Mouse (Mus musculus) c-Kit-positive CD71-negative TER-119-negative erythroid progenitor cells, embryonic 14.5 days (primary cell): ENCODE results near the gene Muc5b.
"Not testable (repeated sequence)": the region's sequence is repeated elsewhere in the genome, so short reads cannot be mapped to it uniquely, and the experiment has no call there.

Source experiments
- DNase-seq: peaks from one replicate; pipeline ENCODE4 v3.0.0-alpha.2; 2013; ENCODE audit warnings: low read depth

The Muc5b gene

DNA sequence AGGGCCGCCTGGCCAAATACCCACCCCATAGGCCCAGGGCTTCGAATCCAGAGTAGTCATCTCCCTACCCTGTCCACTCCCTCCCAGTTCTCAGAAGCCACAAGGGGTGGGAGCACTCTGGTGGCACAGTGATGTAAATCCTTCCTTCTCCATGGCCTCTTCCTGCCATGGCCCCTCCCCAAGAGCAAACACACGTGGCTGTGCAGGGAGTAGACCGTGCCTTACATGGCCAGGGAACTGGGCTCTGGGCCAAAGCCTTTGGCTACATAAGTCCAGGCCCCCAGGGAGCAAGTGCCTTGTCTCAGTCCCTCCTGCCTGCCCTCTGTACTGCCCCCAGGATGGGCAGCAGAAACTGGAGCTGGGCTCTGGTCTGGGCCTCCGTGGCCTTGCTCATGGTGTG, at the start of gene Muc5b:
TSS of gene Muc5b (plus strand) at position 292 of the 400 bp plus-strand sequence.
- DNase-seq = no peak

DNA sequence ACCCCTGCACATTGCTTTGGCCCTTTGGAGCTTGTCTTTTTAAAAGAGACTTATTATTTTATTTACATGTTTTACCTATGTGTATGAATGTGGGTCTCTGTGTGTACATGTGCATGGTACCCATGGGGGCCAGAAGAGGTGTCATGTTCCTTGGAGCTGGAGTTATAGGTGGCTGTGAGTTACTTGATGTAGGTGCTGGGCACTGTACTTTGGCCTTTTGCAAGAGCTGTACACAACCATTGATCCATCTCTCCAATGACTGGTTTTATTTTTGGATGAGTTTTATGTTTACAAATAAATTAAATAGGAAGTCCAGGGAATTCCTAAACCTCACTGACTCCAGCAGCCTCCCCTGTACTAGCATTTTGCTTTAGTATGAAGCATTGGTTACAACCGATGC, 44.6 kb upstream of the Muc5b start:
- DNase-seq = no peak

DNA sequence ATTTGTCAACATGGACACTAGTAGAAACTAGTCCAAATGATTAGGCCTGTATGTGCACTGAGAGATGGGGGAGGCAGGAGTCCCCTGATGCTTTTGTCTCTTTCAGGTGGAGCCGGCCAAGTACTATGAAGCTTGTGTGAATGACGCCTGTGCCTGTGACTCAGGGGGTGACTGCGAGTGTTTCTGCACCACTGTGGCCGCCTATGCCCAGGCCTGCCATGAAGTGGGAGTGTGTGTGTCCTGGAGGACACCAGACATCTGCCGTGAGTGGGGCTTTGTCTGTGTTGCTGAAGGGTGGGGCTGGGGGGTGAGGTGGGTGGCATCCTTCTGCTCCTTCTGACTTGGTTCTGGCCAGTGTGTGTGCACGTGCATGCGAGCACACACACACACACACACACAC, 35.7 kb upstream of the Muc5b start:
- no peak for DNase-seq

DNA sequence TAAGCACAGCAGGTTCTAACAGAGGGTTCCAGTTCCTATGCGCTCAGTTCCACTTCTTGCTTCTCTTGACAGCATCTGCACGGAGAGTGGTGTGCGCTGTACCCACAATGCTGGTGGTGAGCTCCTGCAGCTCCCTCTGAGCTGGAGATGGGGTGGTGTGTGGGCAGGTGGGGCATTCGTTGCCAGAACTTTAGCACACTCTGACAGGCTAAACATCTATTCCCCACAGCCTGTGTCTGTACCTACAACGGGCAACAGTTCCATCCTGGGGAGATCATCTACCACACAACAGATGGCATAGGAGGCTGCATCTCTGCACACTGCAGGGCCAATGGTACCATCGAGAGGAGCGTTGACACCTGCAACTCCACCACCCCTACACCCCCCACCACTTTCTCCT, 33.5 kb upstream of the Muc5b start:
- DNase-seq = no peak

DNA sequence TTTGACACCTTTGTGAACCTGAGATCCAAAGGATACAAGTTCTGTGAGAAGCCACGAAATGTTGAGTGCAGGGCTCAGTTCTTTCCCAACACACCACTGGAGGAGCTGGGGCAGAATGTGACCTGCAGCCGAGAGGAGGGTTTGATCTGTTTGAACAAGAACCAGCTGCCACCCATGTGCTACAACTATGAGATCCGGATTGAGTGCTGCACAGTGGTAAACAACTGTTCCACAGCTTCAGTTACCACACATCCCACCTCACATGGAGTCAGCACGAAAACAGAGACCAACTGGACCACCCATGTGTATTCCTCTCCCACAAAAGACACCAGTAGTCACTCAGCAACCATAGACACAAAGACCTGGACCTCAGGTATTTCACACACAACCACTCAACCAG, 31.0 kb upstream of the Muc5b start:
- not testable (repeated sequence) for DNase-seq

DNA sequence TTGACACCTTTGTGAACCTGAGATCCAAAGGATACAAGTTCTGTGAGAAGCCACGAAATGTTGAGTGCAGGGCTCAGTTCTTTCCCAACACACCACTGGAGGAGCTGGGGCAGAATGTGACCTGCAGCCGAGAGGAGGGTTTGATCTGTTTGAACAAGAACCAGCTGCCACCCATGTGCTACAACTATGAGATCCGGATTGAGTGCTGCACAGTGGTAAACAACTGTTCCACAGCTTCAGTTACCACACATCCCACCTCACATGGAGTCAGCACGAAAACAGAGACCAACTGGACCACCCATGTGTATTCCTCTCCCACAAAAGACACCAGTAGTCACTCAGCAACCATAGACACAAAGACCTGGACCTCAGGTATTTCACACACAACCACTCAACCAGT, 28.9 kb upstream of the Muc5b start:
- not testable (repeated sequence) for DNase-seq

DNA sequence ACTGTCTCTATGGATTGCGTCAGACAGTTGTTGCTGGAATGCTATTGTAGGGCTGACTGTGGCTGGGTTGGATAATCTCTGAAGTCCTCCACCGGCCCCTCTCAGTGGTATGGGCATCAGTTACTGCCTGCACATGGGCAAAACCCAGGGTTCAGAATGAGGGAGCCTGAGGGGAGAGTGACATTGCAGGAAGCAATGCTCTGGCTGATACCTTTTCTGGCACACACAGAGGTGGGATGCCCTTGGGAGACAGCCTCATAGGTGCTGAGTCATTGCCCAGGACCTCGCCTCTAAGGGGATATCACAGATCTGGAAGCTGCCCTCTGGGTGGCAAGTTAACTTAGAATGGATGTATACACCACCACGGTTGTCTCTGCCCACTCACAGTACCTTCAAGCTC, 25.5 kb upstream of the Muc5b start:
- DNase-seq = no peak

DNA sequence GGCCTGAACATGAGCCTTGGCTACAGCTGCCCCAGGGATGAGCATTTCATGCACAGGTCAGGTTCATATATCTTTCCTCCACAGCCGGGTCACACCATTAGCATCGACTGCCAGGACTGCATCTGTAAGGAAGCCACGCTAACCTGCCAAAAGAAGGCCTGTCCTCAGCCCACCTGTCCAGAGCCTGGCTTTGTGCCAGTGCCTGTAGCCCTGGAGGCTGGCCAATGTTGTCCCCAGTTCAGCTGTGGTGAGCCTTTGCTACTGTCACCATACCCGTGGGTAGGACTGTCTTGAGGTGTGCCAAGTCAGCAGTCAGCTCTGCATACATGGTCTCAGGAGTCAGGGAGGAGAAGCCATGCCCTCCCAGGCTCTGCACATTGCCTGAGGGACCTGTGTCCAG, 23.5 kb upstream of the Muc5b start:
- no peak for DNase-seq

DNA sequence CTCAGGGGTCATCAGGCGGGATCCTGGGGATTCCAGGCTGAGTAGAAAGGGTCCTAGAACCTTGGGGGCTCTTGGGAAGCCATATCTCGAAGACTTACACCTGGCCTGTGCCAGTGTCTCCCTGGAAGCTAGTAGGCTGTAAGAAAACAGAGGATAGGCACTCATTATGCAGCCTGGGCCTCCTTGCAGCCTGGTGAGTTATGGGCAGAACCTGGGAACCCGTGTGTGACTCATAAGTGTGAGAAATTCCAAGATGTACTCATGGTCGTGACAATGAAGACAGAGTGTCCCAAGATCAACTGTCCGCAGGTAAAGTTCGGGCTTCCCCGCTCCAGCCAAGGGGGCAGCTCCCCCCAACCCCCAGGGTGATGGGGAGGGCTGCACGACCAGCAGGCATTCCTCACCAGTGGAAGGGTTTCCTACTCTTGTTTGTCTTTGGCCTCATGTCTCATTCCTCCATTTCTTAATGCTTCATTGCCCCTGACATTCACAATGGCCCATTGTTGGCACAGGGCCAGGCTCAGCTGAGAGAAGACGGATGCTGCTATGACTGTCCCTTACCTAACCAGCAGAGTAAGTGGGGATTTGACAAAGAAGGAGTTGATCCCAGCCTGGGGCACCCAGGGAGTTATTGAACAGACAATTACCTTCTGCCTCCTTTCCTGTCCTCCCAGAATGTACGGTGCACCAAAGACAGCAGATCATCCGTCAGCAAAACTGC, 21.4 kb upstream of the Muc5b start:
- no peak for DNase-seq

DNA sequence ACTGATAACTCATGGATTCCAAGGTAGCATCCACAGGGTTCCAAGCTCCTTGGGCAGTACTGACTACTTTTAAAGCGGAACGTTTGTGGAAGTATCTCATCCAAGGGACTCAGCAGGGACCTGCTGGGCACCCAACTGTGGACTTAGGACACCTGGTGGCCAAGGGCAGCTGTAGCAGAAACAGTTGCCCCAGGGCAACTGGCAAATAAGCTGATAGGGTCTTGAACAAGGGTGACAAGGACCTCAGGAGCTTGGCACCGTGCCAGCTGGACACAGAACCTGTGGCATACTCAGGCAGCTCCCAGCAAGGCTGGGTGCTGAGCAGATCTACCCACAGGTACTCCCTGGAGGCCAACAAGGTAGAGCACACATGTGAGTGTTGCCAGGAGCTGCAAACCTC, 20.6 kb upstream of the Muc5b start:
- DNase-seq = no peak

DNA sequence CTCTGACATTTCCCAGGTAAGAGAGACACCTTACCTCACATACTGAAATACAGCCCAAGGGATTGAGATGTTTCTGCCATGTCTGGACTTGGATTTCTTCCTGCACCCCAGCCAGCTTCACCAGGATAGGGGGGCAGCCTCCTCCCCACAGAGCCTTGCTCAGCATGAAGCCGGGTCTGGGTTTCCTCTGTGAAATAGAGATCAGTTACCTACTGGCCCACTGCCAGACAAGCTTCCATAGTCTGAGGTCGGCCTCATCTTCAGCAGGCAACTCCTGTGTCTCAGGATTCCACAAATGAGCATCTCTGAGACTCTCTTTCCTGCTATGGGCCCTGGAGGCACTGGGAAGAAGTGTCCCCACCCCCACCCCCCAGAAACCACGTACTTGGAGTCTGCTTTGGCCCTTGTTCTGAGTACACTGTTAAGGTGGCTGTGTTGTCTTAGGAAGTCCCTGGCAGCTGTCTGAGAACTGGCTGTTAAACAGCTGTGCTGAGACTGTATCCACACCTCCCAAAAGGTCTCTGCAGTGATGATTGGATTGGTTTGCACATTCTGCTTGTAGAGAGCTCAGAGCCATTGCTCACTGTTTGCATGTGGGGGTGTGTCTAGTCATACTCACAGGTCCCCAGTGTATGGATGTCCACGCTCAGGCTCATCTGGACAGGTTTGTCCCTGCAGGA, 16.1 kb upstream of the Muc5b start:
- no peak for DNase-seq

DNA sequence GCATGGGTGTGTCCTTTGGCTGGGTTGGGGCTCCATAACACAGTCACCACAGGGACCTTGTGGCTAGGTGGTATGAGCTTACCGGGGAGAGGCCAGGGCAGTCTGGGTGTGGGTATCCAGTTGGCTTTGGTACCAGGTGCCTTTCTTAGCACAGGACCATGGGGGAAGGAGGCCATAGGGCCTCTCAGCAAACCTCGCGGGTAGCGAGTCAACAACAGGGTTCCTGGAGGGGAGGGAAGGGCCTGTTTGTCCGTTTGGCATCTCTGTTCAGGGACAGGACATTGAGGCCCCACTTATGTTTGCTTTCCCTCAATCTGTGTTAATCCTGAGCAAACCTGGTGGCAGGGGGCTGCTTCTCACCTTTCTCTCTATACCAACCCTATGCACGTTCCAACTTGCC, 15.2 kb upstream of the Muc5b start:
- no peak for DNase-seq

DNA sequence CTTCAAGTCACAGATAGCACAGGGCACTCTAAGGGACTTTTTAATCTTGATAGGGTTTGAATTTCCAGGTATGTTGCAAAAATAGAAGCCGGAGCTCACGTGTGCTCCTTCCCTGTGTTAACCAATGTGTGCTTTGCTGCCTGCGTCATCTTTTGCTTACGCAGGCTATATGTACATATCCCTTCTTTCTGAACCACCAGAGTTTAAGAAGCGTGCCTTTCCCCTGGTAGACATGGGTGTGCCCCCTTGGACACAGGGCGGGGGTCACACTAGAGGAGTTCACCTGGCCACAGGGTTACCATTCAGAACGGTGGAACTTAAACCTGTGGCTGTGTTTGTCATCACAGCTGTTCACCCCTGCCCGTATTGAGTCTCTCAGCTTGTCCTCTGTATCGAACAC, 14.5 kb upstream of the Muc5b start:
- DNase-seq = no peak

DNA sequence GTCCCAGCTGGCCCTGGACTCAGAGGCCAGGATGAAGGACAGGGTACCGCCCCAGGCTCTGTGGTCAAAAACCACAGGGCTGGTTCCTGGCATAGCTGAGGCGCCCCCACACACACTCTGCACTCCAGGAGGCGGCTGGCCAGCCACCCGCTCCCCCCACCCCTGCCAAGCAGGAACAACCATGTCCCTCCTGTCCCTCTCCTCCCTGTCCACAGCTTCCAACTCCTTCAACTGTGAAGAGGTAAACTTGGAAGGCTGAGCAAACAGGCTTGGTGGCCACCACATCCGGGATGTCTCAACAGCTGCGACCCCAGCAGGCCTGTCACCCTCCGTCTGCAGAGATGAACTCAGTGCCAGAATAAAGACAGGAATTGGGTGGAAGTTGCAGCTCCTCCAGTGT, 2.9 kb upstream of the Muc5b start:
- no peak for DNase-seq

DNA sequence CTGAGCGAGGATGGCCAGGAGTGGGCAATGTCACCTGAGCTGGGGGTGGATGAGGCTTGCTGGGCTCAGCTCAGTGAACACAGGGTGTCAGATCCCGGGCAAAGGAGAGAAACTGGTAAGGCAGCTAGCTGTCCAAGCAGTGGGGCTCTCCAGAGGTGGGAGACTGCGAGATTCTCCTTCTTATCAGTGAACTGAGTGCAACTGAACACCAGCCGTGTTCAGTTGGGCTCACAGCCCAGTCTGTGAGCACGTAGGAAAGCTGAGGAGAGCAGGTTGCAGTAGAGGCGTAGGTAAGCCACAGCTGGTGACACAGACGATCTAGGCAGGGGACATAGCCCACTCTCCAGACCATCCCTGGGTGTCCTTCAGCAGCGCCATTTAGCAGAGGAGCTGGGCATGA, 2.4 kb upstream of the Muc5b start:
- no peak for DNase-seq

DNA sequence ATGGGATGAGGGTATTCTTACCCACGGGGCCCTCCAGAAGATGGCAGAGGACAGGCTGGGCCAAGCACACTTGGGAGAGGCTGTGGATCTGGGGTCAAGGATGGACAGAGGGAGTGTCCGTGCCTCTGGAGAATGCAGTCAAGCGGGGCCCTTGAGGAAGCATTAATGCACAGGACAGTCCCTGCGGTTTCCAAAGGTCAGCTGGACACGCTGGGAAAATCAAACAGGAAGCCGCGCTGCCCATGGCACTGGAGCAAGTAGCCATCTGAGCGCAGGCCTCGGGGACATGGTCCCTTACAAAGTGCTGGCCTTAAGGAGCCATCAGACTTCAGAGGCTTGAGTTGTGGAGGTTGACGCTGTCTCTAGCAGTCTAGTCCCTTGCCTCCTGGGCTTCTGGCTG, 1.5 kb downstream of the Muc5b start:
- DNase-seq = no peak

DNA sequence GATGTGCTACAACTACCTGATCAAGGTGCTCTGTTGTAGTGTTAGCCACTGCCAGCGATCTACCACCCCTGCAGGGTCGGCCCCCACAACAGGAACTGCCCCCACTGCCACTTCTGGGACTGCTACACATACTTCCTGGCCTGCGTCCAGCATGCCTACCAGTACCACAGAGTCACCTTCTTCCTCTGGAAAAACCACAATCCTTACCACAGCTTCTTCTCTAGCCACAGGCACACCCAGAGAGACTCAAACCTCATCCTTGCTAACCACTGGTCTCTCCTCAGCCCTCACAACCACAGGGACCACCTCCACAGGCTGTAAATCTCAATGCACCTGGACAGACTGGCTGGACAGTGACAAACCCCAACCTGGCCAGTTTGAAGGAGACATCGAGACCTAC, 22.2 kb downstream of the Muc5b start:
- no peak for DNase-seq

DNA sequence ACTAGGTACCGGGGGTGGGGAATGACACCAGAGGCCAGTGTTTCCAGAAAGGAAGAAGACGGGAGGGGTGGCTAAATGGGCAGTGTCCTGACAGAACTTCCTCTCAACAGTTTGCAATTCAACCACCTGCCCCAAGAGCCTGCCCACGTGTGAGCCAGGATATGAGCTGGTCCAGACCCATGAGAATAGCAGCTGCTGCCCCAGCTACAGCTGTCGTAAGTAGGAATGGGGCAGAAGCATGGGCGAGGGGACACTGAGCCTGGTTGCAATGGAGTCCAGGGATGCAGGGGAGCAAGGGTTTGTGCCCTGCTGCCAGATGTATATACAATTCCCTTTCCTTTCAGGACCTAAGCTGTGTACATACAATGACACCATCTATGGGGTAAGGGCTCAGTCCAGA, 30.8 kb downstream of the Muc5b start:
- no peak for DNase-seq

DNA sequence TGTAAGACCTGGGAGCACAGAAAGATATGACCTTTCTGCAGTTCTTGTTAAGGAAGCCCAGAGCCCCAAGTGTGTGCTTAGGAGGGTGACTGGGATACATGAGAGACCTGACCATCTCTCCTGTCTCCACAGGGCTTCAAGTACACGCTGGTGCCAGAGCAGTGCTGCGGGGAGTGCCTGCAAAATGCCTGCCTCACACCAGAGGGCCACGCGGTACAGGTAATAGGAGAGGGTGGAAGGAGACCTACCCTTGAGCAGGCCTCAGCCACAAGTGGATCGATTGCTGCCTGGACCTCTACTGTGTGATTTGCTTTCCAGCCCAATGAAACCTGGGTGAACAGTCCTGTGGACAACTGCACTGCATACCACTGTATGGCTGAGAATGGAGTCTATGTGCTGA, 31.7 kb downstream of the Muc5b start:
- no peak for DNase-seq

DNA sequence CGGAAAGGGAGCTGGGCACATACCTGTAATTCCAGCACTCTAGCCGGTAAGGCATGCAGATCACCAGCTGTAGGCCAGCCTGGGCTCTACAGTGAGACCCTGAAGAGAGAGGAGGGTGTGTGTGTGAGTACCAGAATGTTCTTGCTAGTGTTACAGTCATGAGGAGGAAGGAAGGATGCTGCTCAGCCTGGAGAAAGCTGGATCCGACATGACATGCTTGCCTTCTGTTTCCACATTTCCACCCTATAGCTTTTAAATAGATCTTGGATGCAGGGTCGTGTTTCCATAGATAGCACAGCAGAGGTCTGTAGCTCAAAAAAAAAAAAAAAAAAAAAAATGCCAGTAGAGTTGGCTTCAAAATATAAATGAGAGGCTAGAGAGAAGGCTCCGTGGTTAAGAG, 36.0 kb downstream of the Muc5b start:
- no peak for DNase-seq

DNA sequence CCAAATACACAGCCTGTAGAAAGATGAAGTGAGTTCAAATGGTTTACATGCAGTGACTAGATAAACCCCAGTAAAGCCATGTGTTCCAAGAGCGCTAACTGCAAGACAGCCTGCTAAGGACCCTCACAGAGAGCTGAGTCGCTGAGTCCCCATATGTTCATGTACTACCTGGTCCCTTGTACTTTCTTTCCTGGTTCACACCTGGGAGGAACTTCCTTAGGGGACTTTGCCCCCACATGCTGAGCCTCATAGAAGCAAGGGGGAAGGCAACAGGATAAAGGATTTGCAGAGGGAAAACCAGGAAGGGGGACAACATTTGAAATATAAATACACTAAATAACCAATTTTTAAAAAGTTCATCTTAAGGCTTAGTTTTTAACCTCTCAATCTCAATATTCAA, 39.9 kb downstream of the Muc5b start:
- DNase-seq = no peak

DNA sequence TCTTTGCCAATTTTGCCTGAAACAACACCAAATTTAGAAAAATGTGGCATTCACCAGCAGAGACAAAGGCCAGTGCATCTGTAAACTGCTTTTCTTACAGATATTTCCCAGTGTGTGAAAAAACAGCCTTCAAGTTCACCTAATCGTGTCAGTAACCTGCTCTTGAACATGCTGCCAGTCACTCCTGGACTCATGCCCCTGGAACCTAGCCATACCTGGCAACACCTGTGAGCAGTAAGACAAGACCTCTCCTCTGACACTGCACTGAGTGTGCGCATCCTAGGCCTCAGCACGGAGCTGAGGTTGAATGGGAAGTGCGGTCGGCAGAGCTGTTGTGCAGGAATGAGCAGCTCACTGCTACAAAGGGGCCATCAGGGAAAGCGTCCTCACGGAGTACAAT, 53.3 kb downstream of the Muc5b start:
- DNase-seq = no peak

DNA sequence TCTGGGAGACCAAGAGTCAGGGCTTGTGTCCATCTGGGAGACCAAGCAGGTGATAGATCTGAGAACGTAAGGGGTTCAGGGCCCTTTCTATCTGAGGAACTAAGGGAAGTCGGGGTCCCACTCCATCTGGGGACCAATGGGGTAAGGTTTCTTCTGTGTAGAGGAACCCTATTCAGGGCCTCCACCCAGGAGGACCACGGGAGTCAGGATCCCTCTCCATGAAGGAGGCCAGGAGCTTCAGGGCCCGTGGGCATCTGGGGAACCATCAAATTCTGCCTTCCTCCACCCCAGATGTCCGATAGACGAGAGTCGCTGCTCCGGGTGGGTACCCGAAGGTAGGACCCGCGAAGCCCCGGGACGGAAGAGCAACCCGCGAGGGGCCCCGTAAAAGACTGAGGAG, 63.0 kb downstream of the Muc5b start:
- DNase-seq = no peak

DNA sequence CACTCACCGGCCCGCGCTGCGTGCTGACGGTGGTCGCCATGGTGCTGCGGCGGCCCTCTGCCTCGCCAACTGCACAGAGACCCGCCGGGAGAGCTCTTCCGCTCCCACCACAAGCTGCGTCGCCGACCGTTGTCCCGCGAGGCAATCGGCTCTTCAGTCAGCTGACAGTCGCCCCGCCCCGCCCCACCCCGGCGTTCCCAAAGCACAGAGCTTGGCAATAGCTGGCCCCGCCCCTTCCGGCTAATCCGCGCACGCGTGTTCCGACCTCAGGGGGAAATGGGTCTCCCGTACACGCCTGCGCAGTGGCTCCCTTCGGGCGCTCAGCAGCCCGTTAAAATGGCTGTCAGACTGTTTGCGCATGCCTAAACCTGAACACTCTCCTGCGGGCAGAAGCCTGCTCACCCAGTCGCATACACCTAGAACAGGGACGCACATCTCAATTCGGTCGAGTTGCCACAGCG, 63.4 kb downstream of the Muc5b start:
- peak; percentile 100 for DNase-seq
